Mouse (Mus musculus): Measurements from ENCODE around the gene Pde1a.

The Pde1a gene

DNA sequence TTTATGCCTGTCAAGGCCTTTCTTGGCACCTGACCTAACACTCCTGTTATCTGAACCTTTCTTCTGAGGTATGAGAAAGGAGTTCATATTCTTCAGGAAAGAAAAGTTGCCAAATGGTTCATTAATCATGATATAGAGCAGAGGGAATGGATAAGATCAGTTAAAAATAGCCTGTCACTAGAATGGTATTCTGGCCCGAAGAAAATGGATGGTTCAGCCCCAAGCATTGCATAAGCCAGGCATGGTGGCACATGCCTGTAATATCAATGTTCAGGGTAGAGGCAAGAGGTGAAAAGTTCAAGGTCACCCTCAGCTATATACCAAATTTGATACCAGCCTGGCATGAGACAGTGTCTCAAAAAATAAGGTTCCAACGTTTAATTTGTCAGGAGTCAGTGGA is 336.1 kb downstream of the Pde1a start:
- no peak for DNase-seq

DNA sequence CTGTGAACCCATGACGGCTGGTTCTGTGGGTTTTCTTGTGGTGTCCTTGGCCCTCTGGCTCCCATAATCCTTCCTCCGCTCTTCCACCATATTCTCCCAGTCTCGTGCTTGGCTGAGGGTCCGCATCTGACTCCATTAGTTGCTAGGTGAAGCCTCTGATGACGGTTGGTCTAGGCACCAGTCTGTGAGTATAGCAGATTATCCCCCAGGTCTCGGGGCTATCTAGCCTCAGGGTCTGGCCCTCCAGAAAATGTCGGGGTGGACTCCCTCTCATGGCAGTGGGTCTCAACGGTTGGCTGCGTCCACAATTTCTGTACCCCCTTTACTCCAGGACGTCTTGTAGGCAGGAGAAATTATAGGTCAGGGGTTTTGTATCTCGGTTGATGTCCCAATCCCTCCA is 342.8 kb downstream of the Pde1a start:
- no peak for DNase-seq

GRCm38 (mm10) chr2:79785541-79786134 is 343.6 kb downstream of the Pde1a start:
- DNase-seq: no peak
